Mouse (Mus musculus): Measurements from ENCODE around the gene Rpl13a. TPM values are rescaled to one million over a fixed set of nuclear protein-coding genes. Genes with fewer than 3 reads are reported as not detected.
"Not testable (repeated sequence)": the region's sequence is repeated elsewhere in the genome, so short reads cannot be mapped to it uniquely, and the experiment has no call there.

Gene Rpl13a
- 602 and 620 TPM in 2 replicates for polyA plus RNA-seq (2015; fragmentation: Nextera tagmentation; extraction: Ambion mirVana)

DNA sequence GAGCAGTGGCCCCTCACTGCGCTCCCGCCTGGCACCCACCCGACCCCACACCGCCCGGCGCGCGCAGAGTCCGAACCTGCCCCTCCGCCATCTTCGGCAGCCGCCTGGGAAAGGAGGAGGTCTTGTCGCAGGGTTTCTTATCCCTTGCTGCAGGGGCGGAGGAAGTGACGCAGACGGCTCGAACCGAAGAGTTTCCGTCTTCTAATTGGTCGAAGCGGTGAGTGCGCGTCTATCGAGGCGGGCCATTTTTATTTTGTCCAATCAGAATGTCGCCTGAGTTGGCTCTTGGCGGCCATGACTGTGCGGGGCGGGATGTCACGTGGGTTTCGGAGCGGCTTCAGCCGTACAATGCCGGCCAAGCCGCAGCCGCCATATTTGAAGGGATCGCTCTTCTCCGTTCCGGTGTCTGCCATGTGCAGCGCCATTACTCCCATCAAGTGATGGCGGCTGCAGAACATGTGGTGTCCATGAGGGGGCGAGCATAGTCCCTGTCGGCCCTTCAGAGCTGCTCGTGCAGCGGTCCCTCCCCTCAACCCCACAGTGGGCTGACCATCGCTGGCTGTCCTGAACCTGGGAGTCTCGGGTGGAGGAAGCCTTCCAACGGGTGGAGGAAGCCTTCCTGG lies at the start of gene Rpl13a:
Rpl13a (minus strand) TSS at position 138 of the 623 bp plus-strand sequence.
- under 1% methylated on average over 48 of the region's 48 CpGs for WGBS
- H3K36me3 ChIP-seq (ENCODE audit: control insufficient read depth, insufficient read depth, low read length): peaks cover 18% of the 10 kb centered on the region

DNA sequence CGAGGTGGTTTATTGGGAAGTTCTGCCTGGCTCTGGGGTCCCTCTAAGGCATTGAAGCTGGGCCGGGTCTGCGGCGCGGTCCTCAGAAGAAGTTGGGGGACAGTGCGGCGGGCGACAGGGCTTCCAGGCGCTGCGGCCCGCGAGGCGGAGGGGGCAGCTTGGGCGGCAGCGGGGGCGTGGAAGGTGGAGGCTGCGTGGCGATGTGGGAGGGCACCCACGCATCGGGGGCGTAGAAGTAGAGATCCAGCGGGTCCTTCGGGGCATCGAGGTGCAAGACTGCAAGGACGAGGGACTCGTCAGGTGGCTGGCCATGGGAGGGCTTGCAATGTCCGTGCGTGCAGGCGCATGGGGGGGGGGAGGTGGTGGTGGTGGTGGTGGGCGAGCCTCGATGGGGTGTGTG lies 47.8 kb upstream of the Rpl13a start:
- no peak overlapping the region for H3K27ac ChIP-seq (ENCODE audit: low read length)
- WGBS: 3% methylated on average over 27 of the region's 31 CpGs
- no peak for ATAC-seq
- peak overlapping the region; percentile 40 for H3K4me2 ChIP-seq (ENCODE audit: low read length)
- H3K4me3 ChIP-seq (ENCODE audit: low read depth, low read length): peak overlapping the region; percentile 17
- no peaks in the 10 kb centered on the region for H3K36me3 ChIP-seq (ENCODE audit: control insufficient read depth, insufficient read depth, low read length)
- H3K4me1 ChIP-seq (ENCODE audit: control insufficient read depth, insufficient read depth, low read length): peaks cover 7% of the 10 kb centered on the region
- no peak overlapping the region for H3K9ac ChIP-seq (ENCODE audit: low read depth, low read length)
- no peaks in the 10 kb centered on the region for H3K9me3 ChIP-seq (replicated peaks; ENCODE audit: control insufficient read depth, low read length, poor library complexity, severe bottlenecking)
- H3K27me3 ChIP-seq (ENCODE audit: control insufficient read depth, insufficient read depth, low read depth, low read length): peaks cover 73% of the 10 kb centered on the region

More for the DNA sequence above, at the start of gene Rpl13a:
- Histone ChIP-seq H3K27me3 (ENCODE audit: control insufficient read depth, insufficient read depth, low read depth, low read length) (no peaks in the 10 kb centered on the region), H3K4me1 (ENCODE audit: control insufficient read depth, insufficient read depth, low read length) (peaks cover 31% of the 10 kb centered on the region), H3K27ac (ENCODE audit: low read length) (peak within 1 kb of the TSS; percentile 91), H3K9me3 (replicated peaks; ENCODE audit: control insufficient read depth, low read length, poor library complexity, severe bottlenecking) (no peaks in the 10 kb centered on the region; the same call in 1 of the 2 replicates), H3K4me3 (ENCODE audit: low read depth, low read length) (peak within 1 kb of the TSS; percentile 87), H3K9ac (ENCODE audit: low read depth, low read length) (peak within 1 kb of the TSS; percentile 96), H3K4me2 (ENCODE audit: low read length) (peak within 1 kb of the TSS; percentile 78)
- peak; percentile 95 for ATAC-seq

DNA sequence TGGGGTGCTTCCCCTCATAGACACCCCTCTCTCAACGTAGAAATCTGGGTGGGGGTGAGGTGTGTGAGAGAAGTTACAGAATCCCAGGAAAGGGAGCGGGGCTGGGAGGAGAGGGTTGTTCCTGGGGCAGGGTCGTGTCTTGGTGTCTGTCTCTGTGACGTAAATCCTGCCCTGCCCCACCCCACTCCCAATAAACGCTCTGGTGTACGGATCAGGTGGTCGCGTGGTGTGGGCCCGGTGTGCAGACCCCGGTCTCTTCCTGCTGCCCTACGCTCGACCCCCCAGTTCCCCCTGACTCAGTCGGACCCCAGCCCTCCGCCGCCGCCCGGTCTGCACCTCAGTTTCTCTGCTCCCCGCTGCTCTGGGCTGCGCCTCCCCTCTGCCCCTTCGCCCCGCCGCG lies 47.4 kb upstream of the Rpl13a start:
- peak overlapping the region; percentile 40 for H3K4me2 ChIP-seq (ENCODE audit: low read length)
- H3K27ac ChIP-seq (ENCODE audit: low read length): no peak overlapping the region
- H3K27me3 ChIP-seq (ENCODE audit: control insufficient read depth, insufficient read depth, low read depth, low read length): peaks cover 69% of the 10 kb centered on the region
- no peak for ATAC-seq
- no peak overlapping the region for H3K9ac ChIP-seq (ENCODE audit: low read depth, low read length)
- peak overlapping the region; percentile 17 for H3K4me3 ChIP-seq (ENCODE audit: low read depth, low read length)
- H3K4me1 ChIP-seq (ENCODE audit: control insufficient read depth, insufficient read depth, low read length): peaks cover 5% of the 10 kb centered on the region
- 3% methylated on average over 23 of the region's 23 CpGs for WGBS
- H3K9me3 ChIP-seq (replicated peaks; ENCODE audit: control insufficient read depth, low read length, poor library complexity, severe bottlenecking): no peaks in the 10 kb centered on the region
- no peaks in the 10 kb centered on the region for H3K36me3 ChIP-seq (ENCODE audit: control insufficient read depth, insufficient read depth, low read length)

DNA sequence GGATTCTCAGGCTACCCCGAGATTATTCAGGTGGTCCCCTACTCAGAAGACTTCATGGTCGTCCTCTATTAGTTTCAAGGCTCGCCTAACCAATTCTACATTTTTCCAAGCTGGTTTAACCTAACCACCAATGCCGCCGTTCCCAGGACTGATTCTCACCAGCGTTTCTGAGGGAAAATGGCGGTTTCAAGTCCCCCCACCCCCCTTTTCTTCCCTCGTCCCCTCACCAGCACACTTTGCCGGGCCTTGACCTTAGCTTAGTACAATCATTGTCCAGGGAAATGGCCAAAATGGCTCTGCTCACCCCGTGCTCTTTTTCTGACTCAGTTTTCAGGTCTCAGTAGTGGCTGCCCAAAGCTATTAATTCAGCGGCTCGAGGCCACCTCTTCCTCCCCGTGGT lies 46.8 kb upstream of the Rpl13a start:
- Histone ChIP-seq H3K27me3 (ENCODE audit: control insufficient read depth, insufficient read depth, low read depth, low read length) (peaks cover 63% of the 10 kb centered on the region), H3K4me2 (ENCODE audit: low read length) (no peak overlapping the region), H3K4me1 (ENCODE audit: control insufficient read depth, insufficient read depth, low read length) (peaks cover 5% of the 10 kb centered on the region), H3K27ac (ENCODE audit: low read length) (no peak overlapping the region), H3K9me3 (replicated peaks; ENCODE audit: control insufficient read depth, low read length, poor library complexity, severe bottlenecking) (no peaks in the 10 kb centered on the region), H3K9ac (ENCODE audit: low read depth, low read length) (no peak overlapping the region), H3K4me3 (ENCODE audit: low read depth, low read length) (no peak overlapping the region), H3K36me3 (ENCODE audit: control insufficient read depth, insufficient read depth, low read length) (no peaks in the 10 kb centered on the region)
- ATAC-seq: no peak
- 4% methylated on average over 13 of the region's 13 CpGs for WGBS

DNA sequence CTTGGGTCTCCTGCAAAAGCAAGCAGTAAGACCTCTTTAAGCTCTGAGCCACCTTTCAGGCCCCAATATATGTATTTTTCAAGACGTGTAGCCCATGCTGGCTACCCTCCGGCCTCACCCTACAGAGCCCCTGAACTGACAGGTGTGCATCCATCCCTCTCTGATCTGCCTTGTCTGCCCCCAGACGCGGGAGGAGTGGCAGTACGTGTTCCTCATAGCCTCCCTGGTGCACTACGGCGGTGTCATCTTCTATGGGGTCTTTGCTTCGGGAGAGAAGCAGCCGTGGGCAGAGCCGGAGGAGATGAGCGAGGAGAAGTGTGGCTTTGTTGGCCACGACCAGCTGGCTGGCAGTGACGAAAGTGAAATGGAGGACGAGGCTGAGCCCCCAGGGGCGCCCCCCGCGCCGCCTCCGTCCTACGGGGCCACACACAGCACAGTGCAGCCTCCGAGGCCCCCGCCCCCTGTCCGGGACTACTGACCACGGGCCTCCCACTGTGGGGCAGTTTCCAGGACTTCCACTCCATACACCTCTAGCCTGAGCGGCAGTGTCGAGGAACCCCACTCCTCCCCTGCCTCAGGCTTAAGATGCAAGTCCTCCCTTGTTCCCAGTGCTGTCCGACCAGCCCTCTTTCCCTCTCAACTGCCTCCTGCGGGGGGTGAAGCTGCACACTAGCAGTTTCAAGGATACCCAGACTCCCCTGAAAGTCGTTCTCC lies 46.2 kb upstream of the Rpl13a start:
- H3K4me3 ChIP-seq (ENCODE audit: low read depth, low read length): peak overlapping the region; percentile 10; the same call in 1 of the 2 replicates
- peaks cover 60% of the 10 kb centered on the region for H3K27me3 ChIP-seq (ENCODE audit: control insufficient read depth, insufficient read depth, low read depth, low read length)
- WGBS: 3% methylated on average over 29 of the region's 29 CpGs
- no peak overlapping the region for H3K27ac ChIP-seq (ENCODE audit: low read length)
- ATAC-seq: no peak
- no peaks in the 10 kb centered on the region for H3K9me3 ChIP-seq (replicated peaks; ENCODE audit: control insufficient read depth, low read length, poor library complexity, severe bottlenecking)
- H3K4me2 ChIP-seq (ENCODE audit: low read length): peak overlapping the region; percentile 10; the same call in 1 of the 2 replicates
- peaks cover 5% of the 10 kb centered on the region for H3K4me1 ChIP-seq (ENCODE audit: control insufficient read depth, insufficient read depth, low read length)
- no peaks in the 10 kb centered on the region for H3K36me3 ChIP-seq (ENCODE audit: control insufficient read depth, insufficient read depth, low read length)
- H3K9ac ChIP-seq (ENCODE audit: low read depth, low read length): no peak overlapping the region

DNA sequence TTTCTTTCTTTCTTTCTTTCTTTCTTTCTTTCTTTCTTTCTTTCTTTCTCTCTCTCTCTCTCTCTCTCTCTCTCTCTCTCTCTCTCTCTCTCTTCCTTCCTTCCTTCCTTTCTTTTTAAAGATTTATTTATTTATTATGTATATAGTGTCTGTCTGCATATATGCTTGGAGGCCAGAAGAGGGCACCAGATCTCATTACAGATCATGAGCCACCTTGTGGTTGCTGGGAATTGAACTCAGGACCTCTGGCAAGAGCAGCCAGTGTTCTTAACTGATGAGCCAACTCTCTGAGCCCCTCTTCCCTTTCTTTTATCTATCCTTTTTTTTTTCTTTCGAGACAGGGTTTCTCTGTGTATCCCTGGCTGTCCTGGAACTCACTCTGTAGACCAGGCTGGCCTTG lies 45.2 kb upstream of the Rpl13a start:
- peaks cover 58% of the 10 kb centered on the region for H3K27me3 ChIP-seq (ENCODE audit: control insufficient read depth, insufficient read depth, low read depth, low read length)
- not testable (repeated sequence) for H3K9ac ChIP-seq (ENCODE audit: low read depth, low read length); H3K4me3 ChIP-seq (ENCODE audit: low read depth, low read length); H3K36me3 ChIP-seq (ENCODE audit: control insufficient read depth, insufficient read depth, low read length); ATAC-seq; H3K27ac ChIP-seq (ENCODE audit: low read length); H3K4me2 ChIP-seq (ENCODE audit: low read length); H3K9me3 ChIP-seq (replicated peaks; ENCODE audit: control insufficient read depth, low read length, poor library complexity, severe bottlenecking); H3K4me1 ChIP-seq (ENCODE audit: control insufficient read depth, insufficient read depth, low read length)
- 67% methylated on average over 1 of the region's 1 CpGs for WGBS

DNA sequence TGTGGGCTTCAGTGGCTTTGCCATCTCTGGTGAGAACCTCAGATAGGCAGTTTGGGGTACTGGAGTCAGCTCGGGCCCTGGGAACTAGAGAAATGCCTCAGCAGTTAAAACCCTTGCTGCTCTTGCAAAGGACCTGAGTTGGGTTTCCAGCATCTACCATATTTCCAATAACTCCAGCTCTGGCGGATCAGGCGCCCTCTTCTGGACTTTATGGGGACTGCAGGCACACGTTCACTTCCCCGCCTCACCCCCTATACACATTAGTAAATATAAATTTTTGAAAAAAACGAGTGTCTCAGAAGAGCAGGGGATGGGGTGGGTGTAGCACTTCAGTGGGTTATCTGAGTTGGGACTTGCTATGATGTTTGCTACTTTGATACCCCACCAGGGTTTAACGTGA lies 44.4 kb upstream of the Rpl13a start:
- H3K27me3 ChIP-seq (ENCODE audit: control insufficient read depth, insufficient read depth, low read depth, low read length): peaks cover 58% of the 10 kb centered on the region
- 64% methylated on average over 7 of the region's 7 CpGs for WGBS
- no peak overlapping the region for H3K27ac ChIP-seq (ENCODE audit: low read length)
- no peak overlapping the region for H3K4me3 ChIP-seq (ENCODE audit: low read depth, low read length)
- no peaks in the 10 kb centered on the region for H3K9me3 ChIP-seq (replicated peaks; ENCODE audit: control insufficient read depth, low read length, poor library complexity, severe bottlenecking)
- no peak for ATAC-seq
- peaks cover 13% of the 10 kb centered on the region for H3K4me1 ChIP-seq (ENCODE audit: control insufficient read depth, insufficient read depth, low read length)
- no peak overlapping the region for H3K4me2 ChIP-seq (ENCODE audit: low read length)
- H3K36me3 ChIP-seq (ENCODE audit: control insufficient read depth, insufficient read depth, low read length): no peaks in the 10 kb centered on the region
- H3K9ac ChIP-seq (ENCODE audit: low read depth, low read length): no peak overlapping the region

DNA sequence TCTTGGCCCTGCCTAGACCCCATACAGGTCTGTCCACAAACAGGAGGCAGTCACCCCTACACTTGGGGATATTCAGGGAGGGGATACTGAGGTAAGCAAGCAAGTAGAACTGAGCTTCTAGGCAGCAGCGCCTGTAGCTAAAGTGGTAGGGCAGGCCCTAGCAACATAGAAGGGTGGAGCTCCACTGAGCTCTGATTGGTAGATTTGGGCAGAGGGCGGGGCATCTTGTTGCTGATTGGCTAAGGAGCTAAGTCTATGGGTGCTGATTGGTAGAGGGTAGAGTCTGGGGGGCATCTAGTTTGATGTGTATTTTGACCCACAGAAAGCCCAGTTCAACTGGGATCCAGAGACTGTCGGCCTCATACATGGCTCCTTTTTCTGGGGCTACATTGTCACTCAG lies 40.9 kb upstream of the Rpl13a start:
- ATAC-seq: no peak
- Histone ChIP-seq H3K9me3 (replicated peaks; ENCODE audit: control insufficient read depth, low read length, poor library complexity, severe bottlenecking) (no peaks in the 10 kb centered on the region), H3K4me2 (ENCODE audit: low read length) (no peak overlapping the region), H3K4me3 (ENCODE audit: low read depth, low read length) (no peak overlapping the region), H3K27me3 (ENCODE audit: control insufficient read depth, insufficient read depth, low read depth, low read length) (peaks cover 55% of the 10 kb centered on the region), H3K36me3 (ENCODE audit: control insufficient read depth, insufficient read depth, low read length) (no peaks in the 10 kb centered on the region), H3K9ac (ENCODE audit: low read depth, low read length) (no peak overlapping the region), H3K27ac (ENCODE audit: low read length) (no peak overlapping the region), H3K4me1 (ENCODE audit: control insufficient read depth, insufficient read depth, low read length) (peaks cover 12% of the 10 kb centered on the region; the same call in 1 of the 2 replicates)
- WGBS: 94% methylated on average over 3 of the region's 3 CpGs

DNA sequence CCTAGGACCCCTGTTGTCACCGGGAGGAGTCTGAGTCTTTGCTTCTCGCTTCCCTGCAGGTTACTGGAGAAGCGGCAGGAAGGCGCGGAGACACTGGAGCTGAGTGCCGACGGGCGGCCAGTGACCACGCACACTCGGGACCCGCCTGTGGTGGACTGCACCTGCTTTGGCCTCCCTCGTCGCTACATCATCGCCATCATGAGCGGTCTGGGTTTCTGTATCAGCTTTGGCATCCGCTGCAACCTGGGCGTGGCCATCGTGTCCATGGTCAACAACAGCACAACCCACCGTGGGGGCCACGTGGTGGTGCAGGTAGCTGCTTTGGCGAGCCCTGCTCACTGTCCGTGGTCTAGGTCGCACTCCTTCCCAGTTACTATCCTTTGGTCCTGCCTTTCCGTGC lies 40.1 kb upstream of the Rpl13a start:
- Histone ChIP-seq H3K27me3 (ENCODE audit: control insufficient read depth, insufficient read depth, low read depth, low read length) (peaks cover 57% of the 10 kb centered on the region), H3K4me3 (ENCODE audit: low read depth, low read length) (peak overlapping the region; percentile 16), H3K9me3 (replicated peaks; ENCODE audit: control insufficient read depth, low read length, poor library complexity, severe bottlenecking) (no peaks in the 10 kb centered on the region), H3K4me1 (ENCODE audit: control insufficient read depth, insufficient read depth, low read length) (peaks cover 16% of the 10 kb centered on the region), H3K4me2 (ENCODE audit: low read length) (peak overlapping the region; percentile 22), H3K27ac (ENCODE audit: low read length) (no peak overlapping the region), H3K36me3 (ENCODE audit: control insufficient read depth, insufficient read depth, low read length) (no peaks in the 10 kb centered on the region), H3K9ac (ENCODE audit: low read depth, low read length) (0 out of 2 replicates have a peak overlapping the region, but pooled peaks have one; percentile 26)
- 2% methylated on average over 24 of the region's 24 CpGs for WGBS
- ATAC-seq: no peak
